Mouse (Mus musculus) G1E (cell line): ENCODE results near the gene Tsnaxip1.

Experiments used
- CTCF ChIP-seq: IDR thresholded peaks from 2 replicates; pipeline ENCODE4 v1.5.1; 2012; ENCODE audit warnings: low read depth, low read length, inconsistent platforms, mixed read lengths
- GATA1 ChIP-seq: IDR thresholded peaks from 2 replicates; pipeline ENCODE4 v1.6.1; 2012; ENCODE audit warnings: borderline replicate concordance, low read length, inconsistent platforms, mixed read lengths
- GATA2 ChIP-seq: IDR thresholded peaks from 2 replicates; pipeline ENCODE4 v1.6.1; 2012; ENCODE audit warnings: low read depth, low read length, inconsistent platforms, borderline replicate concordance
- POLR2AphosphoS5 ChIP-seq: IDR thresholded peaks from 2 replicates; pipeline ENCODE4 v1.6.1; 2012; ENCODE audit warnings: low read depth, low read length, inconsistent platforms; ENCODE audit not compliant: insufficient replicate concordance
- TAL1 ChIP-seq: conservative IDR thresholded peaks from 2 replicates; pipeline ENCODE4 v1.6.1; 2012; ENCODE audit warnings: low read depth, low read length, inconsistent platforms, mixed read lengths

DNA sequence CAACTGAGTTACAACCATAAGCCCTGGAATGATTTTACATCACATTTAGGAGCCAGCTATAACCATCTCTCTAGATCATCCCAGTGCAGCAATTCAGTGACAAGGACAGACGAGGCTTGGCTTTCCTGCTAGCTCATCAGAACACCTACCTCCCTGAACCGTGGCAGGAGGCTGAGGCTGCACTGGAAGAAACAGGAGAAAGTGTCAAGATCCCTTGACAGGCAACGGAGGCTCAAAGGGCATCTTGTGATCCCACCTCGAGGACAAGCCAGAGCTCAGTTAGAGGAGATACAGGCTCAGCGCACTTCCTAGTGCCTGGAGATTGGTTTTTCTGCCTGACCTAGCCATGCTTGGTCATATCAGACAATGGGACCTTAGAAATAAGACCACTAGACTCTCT is 15.0 kb upstream of the Tsnaxip1 start:
- no peak for TF ChIP-seq CTCF
- TF ChIP-seq GATA1, result no peak
- TF ChIP-seq TAL1, result no peak
- TF ChIP-seq POLR2AphosphoS5, result no peak
- TF ChIP-seq GATA2, result no peak
